ENCODE assay signal across 8 mouse cellular contexts in the genomic region with DNA sequence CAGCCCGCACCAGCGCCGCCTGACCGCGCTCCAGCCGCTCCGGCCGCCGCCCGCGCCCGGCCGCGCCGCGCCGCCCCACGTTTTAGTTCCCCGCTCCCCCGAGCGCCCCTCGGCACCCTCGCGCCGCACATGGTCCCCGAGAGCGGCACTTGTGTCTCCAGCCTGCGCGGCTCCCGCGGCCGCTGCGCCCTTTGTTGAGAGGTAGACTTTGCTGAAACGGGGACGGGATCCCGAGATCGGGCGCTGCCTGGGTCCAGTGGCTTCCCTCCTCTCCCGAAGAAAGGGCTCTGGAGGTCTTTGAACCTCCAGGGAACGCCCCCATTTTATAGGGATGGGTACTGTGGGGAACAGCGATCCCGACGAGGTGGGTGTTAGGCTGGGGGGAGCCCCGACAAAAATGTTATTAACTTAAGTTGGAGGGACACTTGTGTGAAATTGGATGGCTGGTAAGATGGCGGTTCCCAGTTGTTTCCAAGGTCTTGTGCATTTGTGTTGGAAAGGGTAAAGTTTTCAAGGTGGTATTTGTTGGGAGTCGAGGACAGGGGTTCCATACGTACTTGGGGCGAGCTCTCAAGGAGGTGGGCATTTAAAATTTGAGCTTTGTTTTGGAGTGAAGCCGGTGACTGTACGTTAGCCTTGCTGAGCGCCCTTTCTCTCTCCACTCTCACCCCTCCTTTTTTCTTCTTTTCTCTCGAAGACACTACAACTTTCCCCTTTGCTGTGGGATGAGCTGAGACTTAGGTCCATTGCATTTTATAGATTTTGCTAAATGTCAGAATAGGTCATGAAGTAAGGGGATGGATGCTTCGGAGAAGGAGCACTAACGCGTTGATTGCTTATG. TPM values are rescaled to one million over a fixed set of nuclear protein-coding genes. Genes with fewer than 3 reads are reported as not detected.
DNase-seq lines count a peak whose midpoint lies in the region; ATAC-seq lines count a peak whose summit lies in the region.

No protein-coding gene starts in this region.

- H3K4me3 ChIP-seq in embryonic facial prominence, embryonic 13.5 days, result peak overlapping the region; percentile 77

- peaks cover 4% of the 10 kb centered on the region; the same call in 1 of the 2 replicates for H3K36me3 ChIP-seq in embryonic facial prominence, embryonic 13.5 days

- WGBS in embryonic facial prominence, embryonic 13.5 days, result under 1% methylated on average over 41 of the region's 55 CpGs

- H3K27me3 ChIP-seq in embryonic facial prominence, embryonic 13.5 days, result peaks cover 34% of the 10 kb centered on the region

- H3K9ac ChIP-seq in embryonic facial prominence, embryonic 13.5 days, result peak overlapping the region; percentile 91

- peaks cover 32% of the 10 kb centered on the region for H3K4me1 ChIP-seq in embryonic facial prominence, embryonic 13.5 days

- intact Hi-C loops in heart, postnatal 10 days (cut with DNase I), result loop anchor here (2.0 to 5.0 kb wide), 6 partner anchors 15 to 631 kb away; a partner anchor contains a TSS

- peak; percentile 3; the same call in 1 of the 2 replicates for ATAC-seq in frontal cortex, adult (ENCODE audit: low TSS enrichment)
- ATAC-seq in embryonic facial prominence, embryonic 13.5 days (ENCODE audit: insufficient number of reproducible peaks, insufficient read depth, low FRiP score, low TSS enrichment, low read depth), result no peak

- peak overlapping the region; percentile 83 for H3K4me2 ChIP-seq in embryonic facial prominence, embryonic 13.5 days

- H3K9me3 ChIP-seq in embryonic facial prominence, embryonic 13.5 days, result no peaks in the 10 kb centered on the region

- H3K27ac ChIP-seq in embryonic facial prominence, embryonic 13.5 days, result no peak overlapping the region

- DNase-seq in frontal cortex, adult 2 months (ENCODE audit: extremely low spot score in 1 of 2, low spot score in 1 of 2), result no peak
- peak; percentile 53 for DNase-seq in adrenal gland, postnatal 25 days
- peak; percentile 70 to 75 for DNase-seq in heart, postnatal 10 days
- DNase-seq in kidney, postnatal 36 days, result peak; percentile 28 to 63
- peak; percentile 42 for DNase-seq in lung, postnatal 36 days
- DNase-seq in spleen, postnatal 10 days (ENCODE audit: low spot score in 2 of 2), result peak; percentile 58 to 63

RNA-seq across cellular contexts. Expression of a gene that starts 1.0 kb away (rescaled TPM):
- 51.2 and 52.8 TPM in 2 replicates for polyA plus RNA-seq in frontal cortex, adult 2 months (2012; rRNA removed)
- 54.6 and 57.5 TPM in 2 replicates for total RNA-seq in adrenal gland, postnatal 25 days (2021)
- polyA plus RNA-seq in embryonic facial prominence, embryonic 13.5 days (2015; fragmentation: Nextera tagmentation; extraction: Ambion mirVana), result 27.6 and 28.8 TPM in 2 replicates
- total RNA-seq in heart, postnatal 10 days (2021), result 10 to 100 TPM; 66.4 to 70.2 TPM

RNA-seq across cellular contexts. Expression of a gene that starts 5.7 kb away (rescaled TPM):
- polyA plus RNA-seq in frontal cortex, adult 2 months (2012; rRNA removed), result 136 and 141 TPM in 2 replicates
- total RNA-seq in adrenal gland, postnatal 25 days (2021), result 112 and 116 TPM in 2 replicates
- polyA plus RNA-seq in embryonic facial prominence, embryonic 13.5 days (2015; fragmentation: Nextera tagmentation; extraction: Ambion mirVana), result 238 and 240 TPM in 2 replicates
- 100 to 1,000 TPM; 128 to 137 TPM for total RNA-seq in heart, postnatal 10 days (2021)

RNA-seq across cellular contexts. Expression of a gene that starts 16.0 kb away (rescaled TPM):
- 4.1 and 5.0 TPM in 2 replicates for polyA plus RNA-seq in frontal cortex, adult 2 months (2012; rRNA removed)
- 0.67 TPM in 1 of 2 replicates, not detected in the other for total RNA-seq in adrenal gland, postnatal 25 days (2021)
- 0.11 TPM in 1 of 2 replicates, not detected in the other for polyA plus RNA-seq in embryonic facial prominence, embryonic 13.5 days (2015; fragmentation: Nextera tagmentation; extraction: Ambion mirVana)
- total RNA-seq in heart, postnatal 10 days (2021), result under 1 TPM in 1 of 2 experiments, not detected in 1; 0.24 TPM

Comparison
In these comparisons a context has a peak if more than half of its experiments do, and no peak if none do; other contexts are left out.
1. DNase-seq: peak in adrenal gland, postnatal 25 days (single experiment), heart, postnatal 10 days (2 of 2), kidney, postnatal 36 days (2 of 2), lung, postnatal 36 days (single experiment) and spleen, postnatal 10 days (2 of 2); none in frontal cortex, adult 2 months (0 of 2).